Mouse (Mus musculus): ENCODE results near the gene Aebp2.

DNA sequence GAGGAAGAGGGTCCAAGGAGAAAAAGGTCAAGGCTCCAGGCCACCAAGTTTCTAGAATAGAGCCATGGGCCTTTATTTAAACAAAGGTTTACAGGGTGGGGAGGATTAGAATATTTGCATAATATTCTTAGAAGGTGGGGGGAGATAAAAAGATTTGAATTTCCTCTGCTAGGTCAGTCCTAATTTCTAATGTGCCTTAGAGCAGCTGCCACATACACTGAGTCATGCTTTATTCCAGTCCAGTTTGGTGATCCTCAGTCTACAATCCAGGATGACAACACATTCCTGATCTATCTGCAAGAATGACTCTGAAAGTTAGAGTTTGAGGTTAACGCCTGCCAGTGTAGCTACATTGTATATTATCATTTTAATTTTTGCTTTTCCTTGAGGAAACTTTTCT, 841 bp upstream of the Aebp2 start:
- TF ChIP-seq POLR2A (IDR thresholded peaks at IDR 0.05; ENCODE audit: control insufficient read depth in 1 of 2, insufficient read depth in 1 of 2, low read depth in 1 of 2, low read length in 2 of 2, poor library complexity in 1 of 2) (no peak), ETS1 (IDR thresholded peaks at IDR 0.05; ENCODE audit: low read depth, low read length) (no peak), MAX (IDR thresholded peaks at IDR 0.05; ENCODE audit: low read length) (no peak), TCF12 (IDR thresholded peaks at IDR 0.05; ENCODE audit: low read depth, low read length) (no peak), GATA1 (IDR thresholded peaks at IDR 0.05; ENCODE audit: low read depth, low read length) (no peak), MYB (IDR thresholded peaks at IDR 0.05; ENCODE audit: low read depth, low read length) (no peak), SIN3A (IDR thresholded peaks at IDR 0.05; ENCODE audit: low read length) (no peak), MXI1 (IDR thresholded peaks at IDR 0.05; ENCODE audit: low read depth, low read length) (no peak), NRF1 (IDR thresholded peaks at IDR 0.05; ENCODE audit: insufficient read depth, low read depth, low read length, poor library complexity, severe bottlenecking) (no peak), EP300 (IDR thresholded peaks at IDR 0.05; ENCODE audit: low read depth in 1 of 2, low read length in 2 of 2) (no peak), CHD1 (IDR thresholded peaks at IDR 0.05; ENCODE audit: low read depth, low read length) (no peak), JUND (IDR thresholded peaks at IDR 0.05; ENCODE audit: low read depth, low read length) (no peak), ZNF384 (IDR thresholded peaks at IDR 0.05; ENCODE audit: low read depth, low read length) (no peak)

Data from MEL (cell line).